Mouse (Mus musculus): ENCODE measurements around the gene Crmp1.
A peak's percentile ranks its signal among the peaks of the same experiment; 100 is the strongest.

The Crmp1 gene

GRCm38 (mm10) chr5:37296717-37297116 lies 55.0 kb downstream of the Crmp1 start:
- DNase-seq (ENCODE audit: low spot score in 2 of 2), result peak in 1 of 2 experiments; percentile 58

- DNase-seq (ENCODE audit: low spot score in 2 of 2), result peak in 1 of 2 experiments; percentile 54
These were observed 56.6 kb downstream of the Crmp1 start for GRCm38 (mm10) chr5:37298370-37298769.

GRCm38 (mm10) chr5:37310026-37310425 lies 68.3 kb downstream of the Crmp1 start:
- no peak for DNase-seq (ENCODE audit: low spot score in 2 of 2)

GRCm38 (mm10) chr5:37312980-37313722 lies 71.4 kb downstream of the Crmp1 start:
- no peak for DNase-seq (ENCODE audit: low spot score in 2 of 2)

GRCm38 (mm10) chr5:37318715-37319114 lies 77.0 kb downstream of the Crmp1 start:
- DNase-seq (ENCODE audit: low spot score in 2 of 2), result no peak

GRCm38 (mm10) chr5:37320174-37320573 lies 78.4 kb downstream of the Crmp1 start:
- no peak for DNase-seq (ENCODE audit: low spot score in 2 of 2)

GRCm38 (mm10) chr5:37320761-37321160 lies 79.0 kb downstream of the Crmp1 start:
- DNase-seq (ENCODE audit: low spot score in 2 of 2), result no peak

- no peak for DNase-seq (ENCODE audit: low spot score in 2 of 2)
These were observed 84.9 kb downstream of the Crmp1 start for GRCm38 (mm10) chr5:37326675-37327074.

GRCm38 (mm10) chr5:37330449-37331132 lies 88.9 kb downstream of the Crmp1 start:
- no peak for DNase-seq (ENCODE audit: low spot score in 2 of 2)

GRCm38 (mm10) chr5:37331133-37331505 lies 89.4 kb downstream of the Crmp1 start:
- DNase-seq (ENCODE audit: low spot score in 2 of 2), result no peak

- DNase-seq (ENCODE audit: low spot score in 2 of 2), result no peak
These were observed 90.3 kb downstream of the Crmp1 start for GRCm38 (mm10) chr5:37332066-37332465.

- DNase-seq (ENCODE audit: low spot score in 2 of 2), result no peak
These were observed 93.3 kb downstream of the Crmp1 start for GRCm38 (mm10) chr5:37335061-37335460.

GRCm38 (mm10) chr5:37336485-37337105 lies 94.9 kb downstream of the Crmp1 start, which contains the start of gene Evc:
Gene Evc, minus strand, starts transcription at chr5:37336894.
- peak in 1 of 2 experiments; percentile 61 for DNase-seq (ENCODE audit: low spot score in 2 of 2)

- no peak for DNase-seq (ENCODE audit: low spot score in 2 of 2)
These were observed 96.0 kb downstream of the Crmp1 start for GRCm38 (mm10) chr5:37337696-37338095.

- DNase-seq (ENCODE audit: low spot score in 2 of 2), result peak; percentile 38 to 59
These were observed 96.5 kb downstream of the Crmp1 start, which contains the start of gene Evc2 for GRCm38 (mm10) chr5:37338288-37338687. Gene Evc2, plus strand, starts transcription at chr5:37338499.
